Mouse (Mus musculus) brain, embryonic 14.5 days (tissue): ENCODE results near the gene Ppp1r32. TPM values are rescaled to one million over a fixed set of nuclear protein-coding genes. Genes with fewer than 3 reads are reported as not detected.

Experiments used
- DNase-seq: peaks from one replicate; pipeline ENCODE4 v3.0.0-alpha.2; 2011; ENCODE audit warnings: low read depth
- CTCF ChIP-seq: fragments of 200-500 bp; IDR thresholded peaks from 2 replicates; pipeline ENCODE4 v1.5.1; 2012; ENCODE audit warnings: inconsistent platforms, mild to moderate bottlenecking, moderate library complexity, borderline replicate concordance; ENCODE audit not compliant: insufficient read depth, insufficient read length; ENCODE audit errors: extremely low read depth
- POLR2A ChIP-seq: fragments of 200-500 bp; IDR thresholded peaks from 2 replicates; pipeline ENCODE4 v1.6.1; 2012; ENCODE audit warnings: mild to moderate bottlenecking, inconsistent platforms, borderline replicate concordance; ENCODE audit not compliant: poor library complexity, insufficient read depth, insufficient read length, severe bottlenecking; ENCODE audit errors: extremely low read depth
- polyA plus RNA-seq: library from polyadenylated mRNA; depleted of rRNA; stranded (reverse); fragments of >200 nt; gene quantifications from 2 replicates; pipeline ENCODE4 v1.2.3, GENCODE M21; 2012

Ppp1r32 gene
- polyA plus RNA-seq, 1 experiment, result 2.5 TPM

DNA sequence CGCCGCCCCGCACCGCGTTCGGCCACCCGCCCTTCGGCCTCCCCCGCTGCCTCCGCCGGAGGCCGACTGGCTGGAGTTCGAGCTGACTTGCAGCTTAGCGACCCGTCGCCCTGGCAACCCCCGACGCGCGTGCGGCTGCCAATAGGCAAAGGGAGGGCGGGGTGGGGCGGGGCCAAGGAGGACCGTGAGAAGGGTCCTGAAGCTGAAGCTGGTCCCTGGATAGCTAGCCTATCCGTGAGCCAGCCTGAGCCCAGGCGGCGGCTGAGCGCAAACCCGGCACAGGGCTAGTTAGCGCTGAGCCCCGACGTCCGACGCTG lies 25.3 kb downstream of the Ppp1r32 start:
- TF ChIP-seq CTCF (no peak), POLR2A (peak; percentile 79)
- DNase-seq, result peak; percentile 96

DNA sequence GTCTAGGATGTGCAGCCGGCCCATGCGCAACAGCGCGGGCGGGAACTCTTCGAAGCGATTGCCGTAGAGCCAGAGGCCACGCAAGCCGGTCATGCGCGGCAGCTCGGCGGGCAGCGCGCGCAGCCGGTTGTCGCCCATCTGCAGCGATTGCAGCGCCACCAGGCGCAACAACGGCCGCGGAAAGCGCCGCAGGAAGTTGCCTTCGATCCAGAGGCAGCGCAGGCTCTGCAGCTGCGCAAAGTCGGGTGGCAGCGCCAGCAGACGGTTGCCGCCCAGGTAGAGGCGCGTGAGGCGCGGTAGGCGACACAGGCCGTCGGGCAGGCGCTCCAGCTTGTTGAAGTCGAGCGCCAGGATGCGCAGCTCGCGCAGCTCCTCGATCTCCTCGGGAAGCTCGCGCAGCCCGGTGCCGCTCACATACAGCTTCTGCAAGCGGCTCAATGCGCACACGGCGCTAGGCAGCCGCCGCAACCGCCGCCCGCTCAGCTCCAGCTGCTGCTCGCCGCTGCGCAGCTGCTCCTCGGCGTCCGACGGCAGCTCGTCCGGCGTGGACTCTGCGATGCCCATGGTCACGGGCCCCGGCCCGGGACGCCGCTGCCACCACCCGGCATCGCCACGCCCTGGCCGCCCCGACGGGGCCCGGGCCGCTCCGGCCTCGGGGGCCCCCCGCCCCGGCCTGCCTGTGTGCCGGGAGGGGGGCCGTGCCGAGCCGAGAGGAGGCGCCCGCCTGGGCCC lies 25.8 kb downstream of the Ppp1r32 start, which contains the start of gene Lrrc10b:
Gene Lrrc10b, minus strand, starts transcription at position 722 of the 732 bp plus-strand sequence.
- peak; percentile 47 for TF ChIP-seq CTCF
- TF ChIP-seq POLR2A, result no peak
- peak; percentile 92 for DNase-seq

DNA sequence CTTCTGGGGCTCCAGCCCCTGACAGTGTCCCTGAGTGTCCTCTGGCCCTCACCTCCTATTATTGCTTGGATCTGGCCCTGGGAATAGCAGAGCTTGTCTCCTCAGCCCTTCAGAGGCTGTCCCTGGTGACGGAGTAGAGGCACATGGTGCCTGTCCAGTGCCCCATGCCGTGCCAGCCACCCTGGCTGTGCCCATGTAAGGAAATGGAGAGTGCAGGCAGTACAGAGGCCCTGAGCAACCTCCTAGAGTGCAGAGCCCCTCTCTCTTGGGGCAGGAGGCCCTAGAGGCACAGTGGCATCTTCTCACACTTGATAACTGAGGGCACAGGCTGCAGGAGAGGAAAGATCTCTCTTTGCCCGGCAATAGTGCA lies 27.3 kb downstream of the Ppp1r32 start:
- no peak for TF ChIP-seq CTCF
- TF ChIP-seq POLR2A, result no peak
- no peak for DNase-seq

DNA sequence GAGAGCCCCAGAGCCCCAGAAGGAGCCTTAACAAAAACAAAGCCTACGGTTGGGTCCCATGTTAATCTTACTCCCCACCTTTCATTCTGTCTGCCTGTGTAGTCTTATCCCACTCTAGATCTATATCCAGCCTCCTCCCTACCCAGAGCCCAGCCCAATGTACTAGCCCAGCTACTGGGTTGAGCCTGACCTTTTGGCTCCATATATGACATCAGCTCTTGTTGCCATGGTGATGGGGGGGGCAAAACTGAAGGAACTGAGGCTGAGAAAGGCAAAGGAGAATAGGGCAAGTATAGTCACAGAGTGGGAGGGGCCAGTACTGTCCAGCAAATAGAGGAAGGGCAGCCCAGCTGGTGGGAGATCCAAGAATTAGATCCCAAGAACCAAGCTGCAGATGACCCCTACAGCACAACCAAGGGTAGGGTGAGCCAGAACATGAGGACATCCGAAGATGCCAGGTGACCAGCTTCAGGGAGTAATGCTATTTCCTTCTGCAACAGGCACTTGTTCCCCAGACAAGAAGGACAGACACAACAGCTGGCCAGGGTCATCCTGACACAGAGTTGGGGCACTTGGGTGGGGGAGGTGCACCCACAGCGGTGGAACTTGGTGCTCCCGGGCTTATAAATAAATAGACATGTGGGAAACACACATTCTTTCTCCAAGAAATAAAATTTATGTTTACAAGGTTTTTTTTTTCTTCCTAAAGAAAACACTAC lies 27.9 kb downstream of the Ppp1r32 start:
- TF ChIP-seq POLR2A, result no peak
- no peak for TF ChIP-seq CTCF
- no peak for DNase-seq

DNA sequence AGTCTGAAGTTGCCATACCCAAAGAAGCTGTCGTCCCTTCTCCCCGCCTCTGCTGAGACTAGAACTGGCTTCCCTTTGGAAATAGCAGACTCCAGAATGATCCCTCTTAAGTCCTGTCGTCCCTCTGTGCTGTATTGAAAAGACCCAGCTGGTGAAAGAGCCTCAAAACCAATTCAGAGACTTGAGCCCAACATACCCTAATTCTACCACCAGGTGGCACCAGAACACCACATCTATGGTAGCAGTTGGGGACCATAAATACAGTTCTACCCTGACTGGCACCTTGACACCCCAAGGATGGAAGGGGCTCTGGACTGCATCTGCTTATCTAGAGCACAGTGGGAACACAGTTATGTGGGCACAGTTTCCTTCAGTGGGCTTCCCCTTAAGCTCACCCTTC lies 33.0 kb downstream of the Ppp1r32 start:
- TF ChIP-seq CTCF (peak; percentile 83; the same call in 1 of the 2 replicates), POLR2A (no peak)
- DNase-seq, result peak; percentile 92

DNA sequence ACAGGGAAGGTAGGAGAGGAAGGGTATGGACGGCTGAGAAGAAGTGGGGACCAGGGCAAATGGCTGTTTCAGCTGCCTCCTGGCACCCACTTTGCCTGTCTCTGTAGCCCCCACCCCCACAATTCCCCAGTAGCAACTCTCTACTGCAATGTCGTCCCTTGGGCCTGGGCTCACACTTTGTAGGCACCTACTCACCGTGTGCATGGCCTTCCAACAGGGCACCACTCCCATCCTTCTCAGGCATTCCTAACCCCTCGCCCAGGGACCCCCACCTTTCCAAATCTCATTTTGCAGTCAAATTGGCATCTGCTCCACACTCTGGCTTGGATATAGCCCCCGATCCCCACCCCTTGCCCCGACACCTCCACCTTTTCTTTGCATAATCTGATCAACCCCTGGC lies 33.5 kb downstream of the Ppp1r32 start:
- no peak for DNase-seq
- TF ChIP-seq POLR2A (no peak), CTCF (no peak)

DNA sequence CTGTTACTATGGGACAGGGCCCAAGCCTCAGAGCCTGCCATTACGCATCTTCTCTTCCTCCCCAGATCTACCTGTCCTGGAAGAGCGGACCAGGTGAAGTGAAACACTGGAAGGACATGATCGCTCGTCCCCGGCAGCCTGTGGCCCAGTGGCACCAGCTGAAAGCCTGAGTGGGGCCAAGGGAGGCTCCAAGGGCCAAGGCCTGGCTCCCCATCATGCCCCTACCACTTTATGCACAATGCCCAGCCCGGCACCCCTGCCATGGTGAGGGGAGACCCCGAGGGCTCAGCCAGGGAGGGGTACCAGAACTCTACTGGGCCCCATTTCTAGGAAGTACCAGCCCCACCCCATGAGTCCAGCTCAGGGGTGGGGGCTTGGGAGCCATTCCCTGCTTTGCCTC lies 34.5 kb downstream of the Ppp1r32 start:
- no peak for DNase-seq
- TF ChIP-seq CTCF (no peak), POLR2A (no peak)

DNA sequence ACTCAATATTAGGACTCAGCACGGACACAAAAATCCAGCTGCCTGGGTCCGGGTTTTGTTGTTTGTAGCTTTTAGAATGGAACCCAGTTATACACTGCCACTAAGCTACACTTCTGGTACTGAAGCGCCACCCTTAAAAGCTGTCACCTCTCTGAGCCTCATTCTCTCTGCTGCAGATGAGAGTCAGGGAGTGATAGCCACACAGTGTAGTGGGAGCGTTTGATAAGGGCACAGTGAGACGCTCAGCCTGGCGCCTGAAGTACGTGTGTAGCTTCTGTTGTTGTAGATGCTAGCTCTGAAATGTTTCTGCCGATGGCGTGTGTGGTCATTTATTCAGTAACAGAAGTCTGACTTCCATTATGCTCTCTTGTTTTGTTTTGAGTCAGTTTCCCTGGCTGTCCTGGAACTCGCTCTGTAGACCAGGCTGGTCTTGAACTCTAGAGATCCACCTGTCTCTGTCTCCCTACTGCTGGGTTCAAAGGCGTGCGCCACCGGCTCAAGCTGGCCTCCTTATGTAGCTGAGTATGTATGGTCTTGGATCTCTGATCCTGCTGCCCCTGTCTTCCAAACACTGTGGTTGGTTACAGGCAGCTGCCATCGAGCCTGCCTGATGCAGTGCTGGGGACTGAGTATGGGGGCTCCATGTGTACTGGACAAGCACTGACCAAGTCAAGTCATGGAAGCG lies 37.9 kb downstream of the Ppp1r32 start:
- TF ChIP-seq CTCF (no peak), POLR2A (no peak)

DNA sequence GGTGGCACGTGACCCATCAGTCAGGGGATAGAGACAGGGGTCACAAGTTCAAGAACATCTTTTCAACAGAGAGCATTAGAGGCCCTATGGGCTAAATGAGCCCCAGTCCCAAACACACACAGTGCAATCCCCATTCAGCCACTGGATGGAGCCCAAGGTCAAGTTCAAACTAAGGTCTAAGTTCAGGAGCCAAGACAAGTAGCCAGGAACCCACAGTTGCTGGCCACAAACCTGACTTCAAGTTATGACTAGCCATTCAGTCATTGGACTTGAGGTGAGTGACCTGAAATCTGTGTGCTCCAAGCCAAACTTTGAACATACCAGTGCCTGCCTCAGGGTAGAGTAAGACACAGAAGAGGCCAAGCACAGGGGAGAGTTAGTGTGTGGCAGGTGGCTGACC lies 45.2 kb downstream of the Ppp1r32 start:
- no peak for TF ChIP-seq POLR2A
- TF ChIP-seq CTCF, result peak; percentile 22; the same call in 1 of the 2 replicates
- DNase-seq, result no peak

More for the DNA sequence above, 37.9 kb downstream of the Ppp1r32 start:
- no peak for DNase-seq

DNA sequence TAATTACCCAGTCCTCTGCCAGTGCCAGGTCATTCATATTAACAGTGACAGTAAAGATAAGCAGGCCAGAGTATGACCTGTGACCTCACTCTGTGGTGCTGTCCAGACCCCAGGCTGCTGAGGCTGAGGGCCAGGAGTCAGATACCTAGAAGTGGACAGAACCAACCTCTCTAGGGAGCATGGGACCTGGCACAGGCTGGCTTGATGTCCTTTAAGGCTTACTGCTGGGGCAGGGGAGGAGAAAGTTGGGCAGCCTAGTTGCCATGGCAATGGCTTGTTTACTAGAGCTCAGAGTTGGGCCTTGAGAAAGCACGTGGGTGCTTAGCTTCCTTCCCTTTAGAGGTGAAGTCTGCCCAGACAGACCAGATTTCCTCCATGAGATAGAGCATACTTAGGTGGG lies 46.0 kb downstream of the Ppp1r32 start:
- no peak for TF ChIP-seq CTCF
- no peak for TF ChIP-seq POLR2A
- no peak for DNase-seq

DNA sequence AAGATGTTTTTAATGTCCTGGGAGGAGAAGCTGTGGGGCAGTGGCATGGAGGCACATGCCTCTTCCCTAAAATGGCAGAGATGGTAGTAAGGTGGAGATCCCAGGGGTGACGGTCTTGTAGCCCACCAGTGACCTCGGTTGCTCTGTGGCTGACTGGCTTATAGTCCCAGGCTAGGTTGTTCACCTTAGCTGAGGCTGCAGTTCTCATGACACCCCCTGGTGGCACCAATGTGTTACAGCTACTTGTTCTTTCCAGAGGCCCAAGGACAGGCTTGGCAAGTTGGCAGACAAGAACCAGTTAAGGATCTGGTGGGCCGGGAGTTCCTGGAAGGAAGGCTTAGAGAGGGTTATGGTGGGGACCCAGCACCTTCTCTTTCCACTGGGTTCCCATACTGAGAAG lies 46.8 kb downstream of the Ppp1r32 start:
- DNase-seq, result peak; percentile 88
- no peak for TF ChIP-seq POLR2A
- TF ChIP-seq CTCF, result peak; percentile 80
